ENCODE assay signal across 8 mouse cellular contexts in the genomic region with DNA sequence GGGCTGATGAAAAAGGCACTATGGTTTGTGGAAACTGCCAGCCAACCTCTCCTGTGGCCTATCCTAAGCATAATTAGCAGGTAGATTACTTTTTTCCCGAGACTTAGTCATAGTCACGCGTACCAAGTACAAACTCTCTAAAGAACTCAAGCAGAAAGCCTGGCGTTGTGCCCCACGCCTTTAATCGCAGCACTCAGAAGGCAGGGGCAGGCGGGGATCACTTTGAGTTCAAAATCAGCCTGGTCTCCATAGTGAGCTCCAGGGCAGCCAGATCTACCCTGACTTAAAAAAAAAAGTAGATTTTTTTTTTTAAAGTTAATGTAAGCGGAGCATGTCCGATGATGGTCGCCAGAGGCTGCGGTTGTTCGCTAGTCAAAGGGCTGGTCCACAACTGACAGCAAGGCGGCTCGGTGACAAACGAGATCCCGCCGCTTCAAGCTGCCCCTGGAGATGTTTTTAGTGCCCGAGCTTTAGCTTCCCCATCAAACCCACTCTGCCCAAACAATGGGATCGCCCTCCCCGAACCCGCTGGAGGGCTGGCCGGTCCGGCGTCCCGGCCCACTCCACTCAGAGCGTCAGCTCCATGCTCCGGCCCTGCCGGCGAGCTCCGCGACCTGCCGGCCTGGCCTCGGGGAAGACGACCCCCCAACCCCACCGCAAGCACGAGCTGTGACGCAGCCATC. TPM values are rescaled to one million over a fixed set of nuclear protein-coding genes. Genes with fewer than 3 reads are reported as not detected.
DNase-seq lines count a peak whose midpoint lies in the region; ATAC-seq and TF ChIP-seq lines count a peak whose summit lies in the region.

No protein-coding gene starts in this region.

- DNase-seq in cerebellum, adult 9-10 months: peak; percentile 64
- peak; percentile 34 for DNase-seq in gastrocnemius, postnatal 10 days
- no peak for DNase-seq in limb, embryonic 11.5 days (ENCODE audit: low spot score)
- DNase-seq in midbrain, embryonic 11.5 days (ENCODE audit: low spot score, missing footprints): no peak
- peak; percentile 64 for DNase-seq in stomach, postnatal 0 days (ENCODE audit: low spot score)

- H3K9me3 ChIP-seq in megakaryocyte, embryonic 14.5 days: no peaks in the 10 kb centered on the region; the same call in 1 of the 2 replicates
- H3K9me3 ChIP-seq in limb, embryonic 11.5 days (ENCODE audit: control insufficient read depth, low read length): no peaks in the 10 kb centered on the region
- H3K9me3 ChIP-seq in midbrain, embryonic 11.5 days (ENCODE audit: control insufficient read depth, low read length): no peaks in the 10 kb centered on the region
- no peaks in the 10 kb centered on the region for H3K9me3 ChIP-seq in stomach, postnatal 0 days (ENCODE audit: control insufficient read depth, low read length)

- H3K4me3 ChIP-seq in megakaryocyte, embryonic 14.5 days (replicated peaks): peak overlapping the region; percentile 99
- peak overlapping the region; percentile 95 for H3K4me3 ChIP-seq in limb, embryonic 11.5 days (ENCODE audit: low read depth, low read length)
- H3K4me3 ChIP-seq in midbrain, embryonic 11.5 days (ENCODE audit: low read depth, low read length): peak overlapping the region; percentile 89
- H3K4me3 ChIP-seq in stomach, postnatal 0 days (ENCODE audit: low read depth, low read length): peak overlapping the region; percentile 97

- no peak for TF ChIP-seq EP300 in stomach, postnatal 0 days (optimal IDR thresholded peaks at IDR 0.05)

- no peak for ATAC-seq in megakaryocyte, adult 5-6 weeks (ENCODE audit: poor library complexity, severe bottlenecking)
- ATAC-seq in inflammation-experienced regulatory T-cells, adult 6 months: peak; percentile 3
- no peak for ATAC-seq in limb, embryonic 11.5 days (ENCODE audit: insufficient number of reproducible peaks, low FRiP score, low TSS enrichment, low read depth)
- ATAC-seq in midbrain, embryonic 11.5 days (ENCODE audit: low FRiP score): no peak
- peak; percentile 30 for ATAC-seq in stomach, postnatal 0 days (ENCODE audit: low FRiP score, low TSS enrichment)

- H3K4me2 ChIP-seq in limb, embryonic 11.5 days (ENCODE audit: low read depth, severe bottlenecking): peak overlapping the region; percentile 46
- peak overlapping the region; percentile 72 for H3K4me2 ChIP-seq in midbrain, embryonic 11.5 days
- H3K4me2 ChIP-seq in stomach, postnatal 0 days (replicated peaks; ENCODE audit: low read depth): peak overlapping the region; percentile 68

- H3K27ac ChIP-seq in limb, embryonic 11.5 days (replicated peaks; ENCODE audit: low read depth, low read length): peak overlapping the region; percentile 59
- H3K27ac ChIP-seq in midbrain, embryonic 11.5 days (ENCODE audit: low read depth, low read length): peak overlapping the region; percentile 52
- peak overlapping the region; percentile 95 for H3K27ac ChIP-seq in stomach, postnatal 0 days (replicated peaks)

- H3K4me1 ChIP-seq in megakaryocyte, embryonic 14.5 days: peaks cover 13% of the 10 kb centered on the region; the same call in 1 of the 2 replicates
- H3K4me1 ChIP-seq in limb, embryonic 11.5 days (ENCODE audit: control insufficient read depth, insufficient read depth, low read length): no peaks in the 10 kb centered on the region
- peaks cover 6% of the 10 kb centered on the region; the same call in 1 of the 2 replicates for H3K4me1 ChIP-seq in midbrain, embryonic 11.5 days (ENCODE audit: control insufficient read depth, insufficient read depth, low read length)
- H3K4me1 ChIP-seq in stomach, postnatal 0 days (replicated peaks; ENCODE audit: control insufficient read depth, insufficient read depth): no peaks in the 10 kb centered on the region

- TF ChIP-seq CTCF in stomach, postnatal 0 days (IDR thresholded peaks at IDR 0.05; ENCODE audit: low read depth): peak; percentile 23

- H3K27me3 ChIP-seq in megakaryocyte, embryonic 14.5 days (replicated peaks): peaks cover 3% of the 10 kb centered on the region
- no peaks in the 10 kb centered on the region for H3K27me3 ChIP-seq in limb, embryonic 11.5 days (ENCODE audit: control insufficient read depth, insufficient read depth, low read length)
- no peaks in the 10 kb centered on the region for H3K27me3 ChIP-seq in midbrain, embryonic 11.5 days (ENCODE audit: control insufficient read depth, insufficient read depth, low read length)
- no peaks in the 10 kb centered on the region for H3K27me3 ChIP-seq in stomach, postnatal 0 days (ENCODE audit: control insufficient read depth, insufficient read depth, low read length)

- WGBS in limb, embryonic 11.5 days: under 1% methylated on average over 37 of the region's 37 CpGs
- 0% methylated on average over 37 of the region's 37 CpGs for WGBS in midbrain, embryonic 11.5 days
- under 1% methylated on average over 37 of the region's 37 CpGs for WGBS in stomach, postnatal 0 days

- H3K36me3 ChIP-seq in megakaryocyte, embryonic 14.5 days (replicated peaks; ENCODE audit: low read length): peaks cover 18% of the 10 kb centered on the region
- no peaks in the 10 kb centered on the region for H3K36me3 ChIP-seq in limb, embryonic 11.5 days (ENCODE audit: control insufficient read depth, insufficient read depth, low read length)
- no peaks in the 10 kb centered on the region for H3K36me3 ChIP-seq in midbrain, embryonic 11.5 days (ENCODE audit: control insufficient read depth, insufficient read depth, low read length)
- H3K36me3 ChIP-seq in stomach, postnatal 0 days (ENCODE audit: control insufficient read depth, insufficient read depth, low read length): no peaks in the 10 kb centered on the region

- peak overlapping the region; percentile 86 for H3K9ac ChIP-seq in limb, embryonic 11.5 days (ENCODE audit: low read length)
- H3K9ac ChIP-seq in midbrain, embryonic 11.5 days (ENCODE audit: low read length): peak overlapping the region; percentile 85
- peak overlapping the region; percentile 97 for H3K9ac ChIP-seq in stomach, postnatal 0 days (ENCODE audit: low read length)

RNA-seq across cellular contexts. Expression of gene Dnajb9, which starts 0.8 kb away (rescaled TPM):
- 1.6 and 14.4 TPM in 2 replicates for polyA plus RNA-seq in megakaryocyte, embryonic 14.5 days (2012; ENCODE audit: insufficient read depth, low replicate concordance)
- total RNA-seq in megakaryocyte, adult 5-6 weeks (2015): 63.7 and 74.8 TPM in 2 replicates
- total RNA-seq in megakaryocyte, adult 5-6 weeks (2017): 45.4 and 55.9 TPM in 2 replicates
- 10 to 100 TPM; 15.5 to 17.7 TPM for total RNA-seq in gastrocnemius, postnatal 10 days (2021)
- 10 to 100 TPM; 10.7 to 12.6 (median 12.6) TPM for polyA plus RNA-seq in inflammation-experienced regulatory T-cells, adult 6 months (2017; shearing (Covaris generic))
- polyA plus RNA-seq in limb, embryonic 11.5 days (2014; fragmentation: Nextera tagmentation; extraction: Ambion mirVana): 19.6 and 20.3 TPM in 2 replicates
- polyA plus RNA-seq in midbrain, embryonic 11.5 days (2014; fragmentation: Nextera tagmentation; extraction: Ambion mirVana): 30.6 and 35.0 TPM in 2 replicates
- 30.1 and 36.3 TPM in 2 replicates for polyA plus RNA-seq in stomach, postnatal 0 days (2015; fragmentation: Nextera tagmentation; extraction: Ambion mirVana)

RNA-seq across cellular contexts. Expression of gene Pnpla8, which starts 11.9 kb away (rescaled TPM):
- polyA plus RNA-seq in megakaryocyte, embryonic 14.5 days (2012; ENCODE audit: insufficient read depth, low replicate concordance): 10.1 TPM in 1 of 2 replicates, not detected in the other
- 49.2 and 52.5 TPM in 2 replicates for total RNA-seq in megakaryocyte, adult 5-6 weeks (2015)
- total RNA-seq in megakaryocyte, adult 5-6 weeks (2017): 39.6 and 48.4 TPM in 2 replicates
- total RNA-seq in gastrocnemius, postnatal 10 days (2021): 10 to 100 TPM; 58.3 to 68.8 TPM
- polyA plus RNA-seq in inflammation-experienced regulatory T-cells, adult 6 months (2017; shearing (Covaris generic)): 10 to 100 TPM; 21.3 to 26.0 (median 23.1) TPM
- 51.4 and 55.0 TPM in 2 replicates for polyA plus RNA-seq in limb, embryonic 11.5 days (2014; fragmentation: Nextera tagmentation; extraction: Ambion mirVana)
- 95.6 and 107 TPM in 2 replicates for polyA plus RNA-seq in midbrain, embryonic 11.5 days (2014; fragmentation: Nextera tagmentation; extraction: Ambion mirVana)
- 53.5 and 56.7 TPM in 2 replicates for polyA plus RNA-seq in stomach, postnatal 0 days (2015; fragmentation: Nextera tagmentation; extraction: Ambion mirVana)

Comparison
In these comparisons a context has a peak if more than half of its experiments do, and no peak if none do; other contexts are left out.
1. ATAC-seq: peak in inflammation-experienced regulatory T-cells, adult 6 months (single experiment) and stomach, postnatal 0 days (single experiment); none in megakaryocyte, adult 5-6 weeks (single experiment), limb, embryonic 11.5 days (single experiment) and midbrain, embryonic 11.5 days (single experiment).
2. DNase-seq: peak in cerebellum, adult 9-10 months (single experiment), gastrocnemius, postnatal 10 days (single experiment) and stomach, postnatal 0 days (single experiment); none in limb, embryonic 11.5 days (single experiment) and midbrain, embryonic 11.5 days (single experiment).
3. Peak in every context shown above with its lines, with median percentiles within 50 percentile points of each other: H3K4me3 ChIP-seq, H3K27ac ChIP-seq, H3K4me2 ChIP-seq and H3K9ac ChIP-seq.